Mouse (Mus musculus) limb, embryonic 15.5 days (tissue): ENCODE measurements around the gene Zc3h12a. TPM values are rescaled to one million over a fixed set of nuclear protein-coding genes. Genes with fewer than 3 reads are reported as not detected.

Source experiments
- polyA plus RNA-seq: library from polyadenylated mRNA; unstranded; fragments of >200 nt; fragmentation: Nextera tagmentation; extraction: Ambion mirVana; gene quantifications from 2 replicates; pipeline ENCODE4 v1.2.1, GENCODE M21; 2015

Zc3h12a gene
- polyA plus RNA-seq, 1 experiment from 2014 or later, result 1.8 TPM

Other genes with a start within 250 kb of the Zc3h12a start
- gene Epha10, start 246.9 kb downstream of the Zc3h12a start, polyA plus RNA-seq, result 0.05 and 0.08 TPM in 2 replicates
- 13.8 and 16.6 TPM in 2 replicates for gene 9930104L06Rik, start 190.8 kb downstream of the Zc3h12a start, polyA plus RNA-seq
- gene Cdca8, start 188.5 kb downstream of the Zc3h12a start, polyA plus RNA-seq, result 95.9 and 97.8 TPM in 2 replicates
- 1.7 and 2.4 TPM in 2 replicates for gene Rspo1, start 141.4 kb downstream of the Zc3h12a start, polyA plus RNA-seq
- gene Gnl2, start 111.3 kb downstream of the Zc3h12a start, polyA plus RNA-seq, result 78.4 and 84.7 TPM in 2 replicates
- gene Dnali1, start 62.1 kb downstream of the Zc3h12a start, polyA plus RNA-seq, result 0.13 TPM in 1 of 2 replicates, not detected in the other
- gene Snip1, start 61.2 kb downstream of the Zc3h12a start, polyA plus RNA-seq, result 30.5 and 31.0 TPM in 2 replicates
- 48.6 and 49.3 TPM in 2 replicates for gene Meaf6, start 42.7 kb downstream of the Zc3h12a start, polyA plus RNA-seq